Comparison of ENCODE assay signal across 27 mouse cellular contexts in the genomic region with DNA sequence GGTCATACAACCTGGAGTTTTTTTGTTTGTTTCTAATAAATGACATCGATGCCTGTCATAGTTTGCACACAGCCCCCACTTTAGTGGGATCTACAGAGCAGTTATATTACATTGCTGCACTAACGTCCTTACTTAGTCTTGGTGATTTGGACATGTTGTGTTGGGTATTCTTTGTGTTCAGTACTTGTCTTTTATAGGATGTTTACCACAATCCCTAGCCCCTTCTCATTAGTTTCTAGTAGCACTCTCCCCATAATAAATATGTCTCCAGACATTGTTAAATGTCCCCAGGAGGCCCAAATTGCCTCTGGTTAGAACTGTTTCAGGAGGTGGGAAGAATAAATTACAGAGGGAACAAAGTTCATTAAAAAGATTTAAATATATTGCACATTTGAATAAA.
DNase-seq lines count a peak whose midpoint lies in the region; ATAC-seq and TF ChIP-seq lines count a peak whose summit lies in the region.
"Had no signal": no experiment of that assay in that cellular context is flagged by ENCODE, and none has a peak within 500 bp of the region (broad histone marks: within the 10 kb centered on the region; RNA-seq: fewer than 3 reads in every experiment).

No protein-coding gene starts in this region.

- ATAC-seq in kidney, postnatal 0 days (replicated peaks; ENCODE audit: low FRiP score, low read depth), result no peak
- ATAC-seq in neural tube, embryonic 12.5 days (ENCODE audit: low FRiP score, low read depth), result peak; percentile 56
- ATAC-seq in neural tube, embryonic 14.5 days (ENCODE audit: low read depth), result peak; percentile 75; the same call in 1 of the 2 replicates
- ATAC-seq: activated CD4-positive, CD25-positive, alpha-beta regulatory T cell, adult 4 months; forebrain, embryonic 15.5 days; hindbrain, postnatal 0 days had no signal

- WGBS in kidney, postnatal 0 days, result 72% methylated on average over 2 of the region's 2 CpGs
- 52% methylated on average over 2 of the region's 2 CpGs for WGBS in neural tube, embryonic 12.5 days
- WGBS in neural tube, embryonic 14.5 days, result 37% methylated on average over 2 of the region's 2 CpGs

- DNase-seq in kidney, postnatal 0 days (ENCODE audit: low spot score), result peak; percentile 24
- no peak for DNase-seq in kidney, adult 18-20 months
- DNase-seq in neural tube, embryonic 10.5 days (ENCODE audit: extremely low spot score, low spot score), result no peak
- DNase-seq in adrenal gland, postnatal 36 days, result no peak
- DNase-seq: adrenal gland, adult 8-10 months; adrenal gland, postnatal 25 days; cerebellum, adult 18-20 months; cerebellum, adult 9-10 months; cerebellum, postnatal 25 days; embryo, embryonic 11 days; gastrocnemius, postnatal 10 days; gastrocnemius, postnatal 36 days; heart, adult 2 months; heart, postnatal 14 days; heart, postnatal 4 days had no signal

- no peak for TF ChIP-seq CTCF in kidney, postnatal 0 days (IDR thresholded peaks at IDR 0.05; ENCODE audit: low read depth)

- no peak overlapping the region for H3K9ac ChIP-seq in kidney, postnatal 0 days (ENCODE audit: low read depth, low read length)
- H3K9ac ChIP-seq in neural tube, embryonic 12.5 days, result no peak overlapping the region
- no peak overlapping the region for H3K9ac ChIP-seq in neural tube, embryonic 14.5 days (replicated peaks; ENCODE audit: low read depth, low read length)
- H3K9ac ChIP-seq: embryonic facial prominence, embryonic 13.5 days; forebrain, embryonic 12.5 days; forebrain, embryonic 15.5 days; heart, embryonic 13.5 days; hindbrain, embryonic 14.5 days had no signal

- no peak overlapping the region for H3K27ac ChIP-seq in kidney, postnatal 0 days
- no peak overlapping the region for H3K27ac ChIP-seq in neural tube, embryonic 12.5 days
- H3K27ac ChIP-seq in neural tube, embryonic 14.5 days (ENCODE audit: low read depth, low read length), result no peak overlapping the region
- H3K27ac ChIP-seq: embryonic facial prominence, embryonic 10.5 days; embryonic facial prominence, embryonic 13.5 days; forebrain, embryonic 12.5 days; forebrain, embryonic 15.5 days; heart, adult 2 months; heart, embryonic 10.5 days; heart, embryonic 13.5 days; hindbrain, embryonic 14.5 days; hindbrain, postnatal 0 days had no signal

- H3K9me3 ChIP-seq in kidney, postnatal 0 days (replicated peaks; ENCODE audit: low read length), result no peaks in the 10 kb centered on the region
- H3K9me3 ChIP-seq in neural tube, embryonic 12.5 days, result no peaks in the 10 kb centered on the region
- no peaks in the 10 kb centered on the region for H3K9me3 ChIP-seq in neural tube, embryonic 14.5 days (ENCODE audit: control insufficient read depth, low read length)
- H3K9me3 ChIP-seq: embryonic facial prominence, embryonic 10.5 days; embryonic facial prominence, embryonic 13.5 days; forebrain, embryonic 12.5 days; forebrain, embryonic 15.5 days; heart, embryonic 10.5 days; heart, embryonic 13.5 days had no signal

- no peaks in the 10 kb centered on the region for H3K4me1 ChIP-seq in kidney, postnatal 0 days (replicated peaks; ENCODE audit: insufficient read depth, low read length)
- H3K4me1 ChIP-seq in neural tube, embryonic 12.5 days, result no peaks in the 10 kb centered on the region
- no peaks in the 10 kb centered on the region for H3K4me1 ChIP-seq in neural tube, embryonic 14.5 days (ENCODE audit: control insufficient read depth, insufficient read depth, low read length)
- H3K4me1 ChIP-seq: embryonic facial prominence, embryonic 10.5 days; embryonic facial prominence, embryonic 13.5 days; forebrain, embryonic 12.5 days; heart, embryonic 10.5 days had no signal

- H3K4me3 ChIP-seq in kidney, postnatal 0 days (replicated peaks; ENCODE audit: low read depth, low read length), result no peak overlapping the region
- H3K4me3 ChIP-seq in neural tube, embryonic 12.5 days, result no peak overlapping the region
- no peak overlapping the region for H3K4me3 ChIP-seq in neural tube, embryonic 14.5 days (ENCODE audit: low read depth, low read length)
- H3K4me3 ChIP-seq: embryonic facial prominence, embryonic 10.5 days; embryonic facial prominence, embryonic 13.5 days; erythroblast, embryonic 14.5 days; forebrain, embryonic 12.5 days; forebrain, embryonic 15.5 days; heart, adult 2 months; heart, embryonic 10.5 days; heart, embryonic 13.5 days had no signal

- H3K36me3 ChIP-seq in kidney, postnatal 0 days (ENCODE audit: insufficient read depth, low read length), result peaks cover 10% of the 10 kb centered on the region
- H3K36me3 ChIP-seq in neural tube, embryonic 12.5 days, result peaks cover 9% of the 10 kb centered on the region
- peaks cover 13% of the 10 kb centered on the region for H3K36me3 ChIP-seq in neural tube, embryonic 14.5 days (ENCODE audit: control insufficient read depth, insufficient read depth, low read length)

- H3K4me2 ChIP-seq in kidney, postnatal 0 days (ENCODE audit: low read length), result no peak overlapping the region
- no peak overlapping the region for H3K4me2 ChIP-seq in neural tube, embryonic 12.5 days (replicated peaks)
- H3K4me2 ChIP-seq in neural tube, embryonic 14.5 days (ENCODE audit: low read depth, low read length), result no peak overlapping the region
- H3K4me2 ChIP-seq: embryonic facial prominence, embryonic 13.5 days; forebrain, embryonic 12.5 days; forebrain, embryonic 15.5 days; heart, embryonic 13.5 days; hindbrain, embryonic 14.5 days had no signal

- H3K27me3 ChIP-seq in kidney, postnatal 0 days (ENCODE audit: insufficient read depth, low read length), result no peaks in the 10 kb centered on the region
- no peaks in the 10 kb centered on the region for H3K27me3 ChIP-seq in neural tube, embryonic 12.5 days (replicated peaks)
- no peaks in the 10 kb centered on the region for H3K27me3 ChIP-seq in neural tube, embryonic 14.5 days (ENCODE audit: control insufficient read depth, insufficient read depth, low read length)
- H3K27me3 ChIP-seq: embryonic facial prominence, embryonic 13.5 days; forebrain, embryonic 12.5 days; forebrain, embryonic 15.5 days; heart, embryonic 13.5 days had no signal
